Mouse (Mus musculus) midbrain, embryonic 16.5 days (tissue): ENCODE results near the gene Cdkal1. TPM values are rescaled to one million over a fixed set of nuclear protein-coding genes. Genes with fewer than 3 reads are reported as not detected.

Source experiments
- ATAC-seq: fragments of 200-750 bp; cut with Nextera tagmentation; 2 replicates; pipeline ENCODE4 v1.8.0; 2017; ENCODE audit warnings: moderate TSS enrichment
- H3K27ac ChIP-seq: fragments of 300-500 bp; sonication (generic); 2 replicates; pipeline ENCODE4 v1.5.1; 2014; ENCODE audit warnings: mild to moderate bottlenecking, low read length, mixed read lengths
- H3K27me3 ChIP-seq: fragments of 300-500 bp; sonication (generic); 2 replicates; pipeline ENCODE4 v1.6.1; 2014; ENCODE audit warnings: low read depth, low read length, mixed read lengths; ENCODE audit not compliant: control insufficient read depth, insufficient read depth
- H3K36me3 ChIP-seq: fragments of 300-500 bp; sonication (generic); 2 replicates; pipeline ENCODE4 v1.6.1; 2014; ENCODE audit warnings: mild to moderate bottlenecking, low read length, moderate library complexity, mixed read lengths; ENCODE audit not compliant: control insufficient read depth, insufficient read depth
- H3K4me1 ChIP-seq: fragments of 300-500 bp; sonication (generic); 2 replicates; pipeline ENCODE4 v1.6.1; 2014; ENCODE audit warnings: mild to moderate bottlenecking, low read length, mixed read lengths; ENCODE audit not compliant: control insufficient read depth, insufficient read depth
- H3K4me2 ChIP-seq: fragments of 300-500 bp; sonication (generic); 2 replicates; pipeline ENCODE4 v1.6.1; 2014; ENCODE audit warnings: mild to moderate bottlenecking, low read length, mixed read lengths
- H3K4me3 ChIP-seq: fragments of 300-500 bp; sonication (generic); 2 replicates; pipeline ENCODE4 v1.5.1; 2014; ENCODE audit warnings: low read depth, mild to moderate bottlenecking, low read length, moderate library complexity, mixed read lengths
- H3K9ac ChIP-seq: fragments of 300-500 bp; sonication (generic); 2 replicates; pipeline ENCODE4 v1.6.1; 2014; ENCODE audit warnings: low read depth, low read length, mixed read lengths
- H3K9me3 ChIP-seq: fragments of 300-500 bp; sonication (generic); replicated peaks from 2 replicates; pipeline ENCODE4 v1.6.1; 2014; ENCODE audit warnings: mild to moderate bottlenecking, low read length, mixed read lengths; ENCODE audit not compliant: control insufficient read depth, poor library complexity, severe bottlenecking
- WGBS: fragments of 180-500 bp; shearing (Covaris S2); extraction: QIAGEN DNeasy Blood & Tissue Kit; methylation state at CpG from one replicate; pipeline ENCODE4 v1.1.7; 2014; 5-methylcytosine and 5-hydroxymethylcytosine counted together
- polyA plus RNA-seq: library from polyadenylated mRNA; unstranded; fragments of >200 nt; fragmentation: Nextera tagmentation; extraction: Ambion mirVana; gene quantifications from 2 replicates; pipeline ENCODE4 v1.2.1, GENCODE M21; 2015

Cdkal1 gene
- polyA plus RNA-seq, 1 experiment from 2014 or later, result 21.4 TPM

DNA sequence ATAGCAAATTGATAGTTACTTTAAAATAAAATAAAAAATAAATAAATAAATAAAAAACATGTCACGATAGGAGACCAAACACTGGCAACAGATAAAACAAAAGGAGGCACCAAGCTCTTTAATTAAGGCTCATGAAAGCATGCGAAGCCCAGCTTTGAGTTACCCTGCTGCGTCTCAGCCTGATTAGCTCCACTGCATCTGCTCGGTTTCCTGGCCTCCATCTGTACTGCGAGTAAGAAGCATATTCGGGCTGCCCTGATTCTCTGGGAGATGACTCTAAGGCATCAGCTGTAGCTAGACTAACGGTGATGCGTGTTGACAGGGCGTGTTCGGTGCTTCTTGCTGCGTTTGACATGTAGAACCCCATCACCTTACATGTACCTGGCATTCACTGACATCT lies 581.2 kb downstream of the Cdkal1 start:
- Histone ChIP-seq H3K4me3 (no peak overlapping the region), H3K27ac (peak overlapping the region; percentile 38), H3K4me2 (no peak overlapping the region), H3K27me3 (no peaks in the 10 kb centered on the region), H3K9ac (no peak overlapping the region), H3K36me3 (no peaks in the 10 kb centered on the region), H3K4me1 (peaks cover 11% of the 10 kb centered on the region), H3K9me3 (no peaks in the 10 kb centered on the region)
- peak; percentile 58 for ATAC-seq
- 25% methylated on average over 11 of the region's 11 CpGs for WGBS

DNA sequence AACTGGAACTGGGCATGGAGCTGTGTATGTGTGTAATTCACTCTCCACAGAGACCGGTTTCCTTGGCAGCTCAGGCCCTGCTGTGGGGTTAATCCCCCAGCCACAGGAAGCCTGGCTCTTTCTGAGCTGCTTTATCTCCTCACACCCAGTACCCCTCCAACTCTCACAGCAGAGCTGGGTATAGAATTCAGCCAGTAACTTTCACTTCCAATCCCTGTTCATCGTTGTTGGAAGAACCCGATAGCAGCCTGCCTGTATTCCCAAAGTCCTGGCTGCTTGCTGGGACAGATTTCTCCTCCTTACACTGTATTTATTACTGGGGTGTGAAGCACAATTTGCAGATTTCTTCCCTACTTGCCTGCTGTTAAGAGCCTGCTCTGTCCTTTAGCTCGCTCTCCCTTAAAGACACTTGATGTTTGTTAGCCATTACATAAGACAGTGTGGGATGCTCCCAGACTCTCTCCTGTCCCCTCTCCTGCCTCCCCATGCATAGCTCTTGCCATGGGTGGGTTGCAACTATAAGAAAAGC lies 581.7 kb downstream of the Cdkal1 start:
- H3K9ac ChIP-seq, result no peak overlapping the region
- H3K4me1 ChIP-seq, result peaks cover 11% of the 10 kb centered on the region
- H3K4me2 ChIP-seq, result no peak overlapping the region
- no peaks in the 10 kb centered on the region for H3K36me3 ChIP-seq
- H3K4me3 ChIP-seq, result no peak overlapping the region
- peak; percentile 69 for ATAC-seq
- no peaks in the 10 kb centered on the region for H3K9me3 ChIP-seq
- WGBS, result 19% methylated on average over 4 of the region's 4 CpGs
- H3K27me3 ChIP-seq, result no peaks in the 10 kb centered on the region
- peak overlapping the region; percentile 31 for H3K27ac ChIP-seq

DNA sequence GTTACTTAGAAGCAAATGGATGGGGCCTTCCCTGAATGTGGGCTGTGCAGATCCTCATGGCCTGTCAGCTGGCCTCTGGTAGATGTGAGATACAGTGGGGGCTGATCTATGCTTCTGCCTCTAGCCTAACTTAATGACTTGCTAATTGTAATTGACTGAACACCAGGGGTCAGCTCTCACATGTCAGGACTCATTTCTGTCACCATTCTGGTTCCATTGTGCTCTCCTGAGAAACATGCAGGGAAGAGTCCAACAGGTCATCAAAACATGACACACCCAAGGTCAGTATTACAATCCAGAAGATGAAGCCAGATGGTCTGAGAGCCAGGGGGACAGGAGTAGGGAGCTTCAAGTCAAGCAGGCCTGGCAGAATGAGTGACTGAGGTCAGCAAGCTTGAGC lies 584.0 kb downstream of the Cdkal1 start:
- Histone ChIP-seq H3K4me1 (peaks cover 9% of the 10 kb centered on the region), H3K27ac (no peak overlapping the region), H3K9me3 (no peaks in the 10 kb centered on the region), H3K4me2 (no peak overlapping the region), H3K36me3 (no peaks in the 10 kb centered on the region), H3K27me3 (no peaks in the 10 kb centered on the region), H3K4me3 (no peak overlapping the region), H3K9ac (no peak overlapping the region)
- ATAC-seq, result no peak

DNA sequence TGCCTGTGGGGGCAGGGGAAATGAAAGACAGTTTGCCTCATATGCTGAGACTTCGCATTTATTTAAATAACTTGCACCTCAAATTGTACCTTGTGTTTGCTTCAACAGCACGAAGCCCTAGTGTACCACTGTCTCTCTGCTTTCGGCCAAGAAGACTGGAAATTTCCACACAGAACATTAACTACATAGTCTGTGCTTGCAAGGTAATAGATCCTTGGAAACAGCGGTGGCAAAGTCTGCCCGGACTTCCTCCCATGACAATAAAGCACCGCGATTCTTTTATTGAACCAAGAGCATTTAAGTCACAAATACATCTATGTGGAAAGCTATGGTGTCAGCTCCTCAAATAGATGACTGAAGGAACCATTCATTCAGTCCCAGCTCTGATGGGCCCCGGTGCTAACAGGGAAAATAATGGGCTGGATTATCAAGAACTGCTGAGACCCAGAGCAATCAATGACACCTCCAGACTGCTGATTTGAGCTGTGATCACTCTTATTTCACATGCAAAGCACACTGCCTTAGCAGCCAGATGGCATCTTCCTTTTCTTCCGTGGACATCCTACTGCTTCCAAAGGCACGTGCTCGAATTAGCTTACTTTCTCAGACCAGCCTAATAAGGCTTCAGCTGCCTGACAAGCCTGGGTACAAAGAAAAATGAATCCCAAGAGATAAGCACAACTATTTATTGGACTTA lies 591.3 kb downstream of the Cdkal1 start:
- 0 out of 2 replicates have a peak overlapping the region, but pooled peaks have one; percentile 26 for H3K27ac ChIP-seq
- ATAC-seq, result peak; percentile 64
- no peaks in the 10 kb centered on the region for H3K4me1 ChIP-seq

DNA sequence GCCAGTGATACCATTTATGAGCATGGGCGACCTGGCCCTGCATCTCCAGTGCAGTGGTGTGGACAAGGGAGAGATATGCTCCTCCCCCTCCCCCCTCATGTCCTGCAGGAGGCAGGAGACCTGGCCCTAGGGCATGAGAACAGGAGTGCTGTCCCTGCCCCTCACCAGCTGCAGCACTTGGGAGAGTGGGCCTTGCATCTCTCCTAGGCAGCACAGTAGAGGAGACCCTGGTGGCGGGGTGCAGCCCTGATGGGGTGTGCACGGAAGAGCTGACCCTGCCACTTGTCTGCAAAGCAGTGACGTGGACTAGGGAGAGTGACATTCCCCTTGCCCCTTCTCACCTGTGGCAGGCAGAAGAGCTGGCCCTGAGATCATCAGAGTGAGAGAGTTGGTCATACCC lies 593.3 kb downstream of the Cdkal1 start:
- Histone ChIP-seq H3K27ac (no peak overlapping the region), H3K4me2 (no peak overlapping the region), H3K27me3 (no peaks in the 10 kb centered on the region), H3K36me3 (no peaks in the 10 kb centered on the region), H3K9me3 (no peaks in the 10 kb centered on the region), H3K4me1 (no peaks in the 10 kb centered on the region), H3K4me3 (no peak overlapping the region), H3K9ac (no peak overlapping the region)
- ATAC-seq, result no peak
- WGBS, result 86% methylated on average over 4 of the region's 4 CpGs

More for the DNA sequence above, 591.3 kb downstream of the Cdkal1 start:
- no peaks in the 10 kb centered on the region for H3K36me3 ChIP-seq
- no peak overlapping the region for H3K4me2 ChIP-seq
- H3K9me3 ChIP-seq, result no peaks in the 10 kb centered on the region
- H3K9ac ChIP-seq, result no peak overlapping the region
- H3K27me3 ChIP-seq, result no peaks in the 10 kb centered on the region
- no peak overlapping the region for H3K4me3 ChIP-seq
- WGBS, result 40% methylated on average over 11 of the region's 11 CpGs

DNA sequence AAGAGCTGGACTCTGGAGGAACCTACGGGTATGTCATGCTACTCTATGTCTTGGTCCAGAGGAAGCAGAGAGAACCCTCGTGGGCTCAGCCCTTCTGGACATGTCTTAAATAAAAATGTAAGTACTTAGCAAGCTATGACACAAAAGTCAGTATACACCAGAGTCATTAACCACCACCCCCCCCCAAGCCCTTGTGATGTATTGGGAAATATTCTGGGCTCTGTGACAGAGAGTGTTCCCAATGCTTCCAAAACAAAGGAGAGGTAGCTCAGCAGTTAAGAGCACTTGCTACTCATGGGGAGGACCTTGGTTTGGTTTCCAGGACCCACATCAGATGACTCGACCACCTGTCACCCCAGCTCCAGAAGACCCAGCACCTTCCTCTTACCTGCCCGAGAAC lies 606.9 kb downstream of the Cdkal1 start:
- Histone ChIP-seq H3K9ac (no peak overlapping the region), H3K4me3 (no peak overlapping the region), H3K9me3 (no peaks in the 10 kb centered on the region), H3K27me3 (no peaks in the 10 kb centered on the region), H3K27ac (no peak overlapping the region), H3K4me1 (no peaks in the 10 kb centered on the region), H3K36me3 (no peaks in the 10 kb centered on the region), H3K4me2 (no peak overlapping the region)
- WGBS, result 80% methylated on average over 4 of the region's 4 CpGs
- ATAC-seq, result no peak

DNA sequence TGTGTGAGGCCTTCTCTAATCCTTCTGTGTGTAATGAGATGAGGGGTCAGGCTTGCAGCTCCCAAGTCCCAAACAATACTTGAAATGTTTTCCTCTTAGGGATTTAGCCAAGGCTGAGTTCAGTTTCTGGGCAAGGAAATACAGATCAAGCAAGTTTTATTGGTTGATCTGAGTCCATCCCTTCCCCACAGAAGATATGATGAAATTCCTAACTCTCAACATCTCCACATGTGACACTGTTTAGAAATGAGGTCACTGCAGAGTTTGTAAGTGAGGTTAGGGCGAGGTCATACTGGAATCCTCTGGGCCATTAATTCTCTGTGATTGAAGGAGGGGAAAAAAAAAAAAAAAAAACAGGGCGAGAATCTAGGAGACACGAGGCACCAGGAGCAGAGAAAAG lies 607.7 kb downstream of the Cdkal1 start:
- Histone ChIP-seq H3K36me3 (no peaks in the 10 kb centered on the region), H3K4me1 (no peaks in the 10 kb centered on the region), H3K4me3 (no peak overlapping the region), H3K27ac (no peak overlapping the region), H3K27me3 (no peaks in the 10 kb centered on the region), H3K9ac (no peak overlapping the region), H3K9me3 (no peaks in the 10 kb centered on the region), H3K4me2 (no peak overlapping the region)
- 65% methylated on average over 2 of the region's 3 CpGs for WGBS
- ATAC-seq, result no peak

DNA sequence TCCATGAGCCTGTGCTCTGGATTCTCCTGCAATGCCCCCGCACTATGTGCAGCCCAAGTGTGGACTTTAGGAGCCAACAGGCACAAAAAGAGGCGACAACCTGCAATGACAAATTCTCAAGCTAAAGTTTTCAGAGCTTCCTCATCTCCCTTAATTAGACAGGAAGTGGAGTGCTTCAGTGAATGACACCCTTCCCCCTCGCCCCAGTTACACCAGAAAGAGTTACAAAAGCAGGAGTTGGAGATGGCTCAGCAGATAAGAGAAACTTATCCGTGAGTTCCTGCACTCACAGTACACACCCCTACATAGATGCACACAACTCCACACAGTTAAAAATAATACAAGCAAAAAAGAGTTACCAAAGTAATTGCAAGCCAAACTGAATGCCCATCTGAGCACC lies 620.4 kb downstream of the Cdkal1 start:
- Histone ChIP-seq H3K27ac (no peak overlapping the region), H3K36me3 (no peaks in the 10 kb centered on the region), H3K9ac (no peak overlapping the region), H3K4me2 (no peak overlapping the region), H3K9me3 (peaks cover 4% of the 10 kb centered on the region), H3K4me3 (no peak overlapping the region), H3K4me1 (no peaks in the 10 kb centered on the region), H3K27me3 (no peaks in the 10 kb centered on the region)
- WGBS, result 83% methylated on average over 4 of the region's 4 CpGs
- no peak for ATAC-seq

DNA sequence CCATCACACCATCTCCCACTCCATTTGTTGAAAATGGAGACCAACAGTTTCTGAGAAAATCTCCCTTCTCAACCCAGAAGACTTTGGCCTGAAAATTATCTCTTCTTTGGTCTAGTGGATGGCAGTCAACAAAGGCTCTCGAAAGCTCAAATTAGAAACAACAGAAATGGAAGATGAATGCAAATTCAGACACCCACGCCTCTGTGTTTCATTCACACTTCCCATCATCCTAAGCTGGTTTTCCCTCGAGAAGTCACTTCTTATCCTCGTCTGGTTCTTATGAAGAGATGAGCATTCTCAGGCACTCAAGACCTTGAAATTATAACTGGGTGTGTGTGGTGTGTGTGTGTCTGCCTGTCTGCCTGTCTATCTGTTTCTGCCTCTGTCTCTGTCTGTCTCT lies 621.0 kb downstream of the Cdkal1 start:
- no peaks in the 10 kb centered on the region for H3K4me1 ChIP-seq

More for the DNA sequence above, 621.0 kb downstream of the Cdkal1 start:
- H3K36me3 ChIP-seq, result no peaks in the 10 kb centered on the region
- H3K27ac ChIP-seq, result no peak overlapping the region
- H3K9me3 ChIP-seq, result peaks cover 4% of the 10 kb centered on the region
- no peak overlapping the region for H3K9ac ChIP-seq
- no peak overlapping the region for H3K4me2 ChIP-seq
- no peak for ATAC-seq
- WGBS, result 88% methylated on average over 4 of the region's 4 CpGs
- no peak overlapping the region for H3K4me3 ChIP-seq
- H3K27me3 ChIP-seq, result no peaks in the 10 kb centered on the region
